Mouse (Mus musculus) B cell, adult 2 months (primary cell): ENCODE results near the gene Cactin.

ENCODE experiments used
- DNase-seq, 2 experiments: peaks; one replicate each; pipeline ENCODE4 v3.0.0; 2022

Cactin gene

GRCm38 (mm10) chr10:81298369-81299100 lies 22.4 kb upstream of the Cactin start:
- peak; percentile 79 to 83 for DNase-seq

GRCm38 (mm10) chr10:81299585-81300351 lies 21.1 kb upstream of the Cactin start:
- DNase-seq, result no peak

- DNase-seq, result no peak
Measured at GRCm38 (mm10) chr10:81300352-81300907, 20.5 kb upstream of the Cactin start.

GRCm38 (mm10) chr10:81301321-81301720 lies 19.6 kb upstream of the Cactin start:
- DNase-seq, result peak; percentile 50 to 55

- no peak for DNase-seq
Measured at GRCm38 (mm10) chr10:81302288-81302687, 18.6 kb upstream of the Cactin start.

- no peak for DNase-seq
Measured at GRCm38 (mm10) chr10:81302781-81303218, 18.1 kb upstream of the Cactin start.

- DNase-seq, result no peak
Measured at GRCm38 (mm10) chr10:81303258-81303657, 17.6 kb upstream of the Cactin start.

- peak; percentile 69 to 73 for DNase-seq
Measured at GRCm38 (mm10) chr10:81303761-81304160, 17.1 kb upstream of the Cactin start.

GRCm38 (mm10) chr10:81304597-81305238 lies 16.2 kb upstream of the Cactin start:
- DNase-seq, result peak; percentile 86

GRCm38 (mm10) chr10:81305663-81306062 lies 15.2 kb upstream of the Cactin start:
- DNase-seq, result no peak

- DNase-seq, result no peak
Measured at GRCm38 (mm10) chr10:81306173-81306668, 14.7 kb upstream of the Cactin start.

- no peak for DNase-seq
Measured at GRCm38 (mm10) chr10:81306837-81307682, 13.8 kb upstream of the Cactin start.

GRCm38 (mm10) chr10:81309571-81309970 lies 11.3 kb upstream of the Cactin start:
- no peak for DNase-seq

- DNase-seq, result no peak
Measured at GRCm38 (mm10) chr10:81313581-81313980, 7.3 kb upstream of the Cactin start.

- no peak for DNase-seq
Measured at GRCm38 (mm10) chr10:81314201-81314600, 6.7 kb upstream of the Cactin start.

- no peak for DNase-seq
Measured at GRCm38 (mm10) chr10:81315587-81315986, 5.3 kb upstream of the Cactin start.

GRCm38 (mm10) chr10:81316338-81317060 lies 4.4 kb upstream of the Cactin start:
- peak; percentile 54 to 57 for DNase-seq

GRCm38 (mm10) chr10:81317273-81317672 lies 3.6 kb upstream of the Cactin start:
- no peak for DNase-seq

GRCm38 (mm10) chr10:81318589-81319329 lies 2.1 kb upstream of the Cactin start:
- no peak for DNase-seq

- peak; percentile 46 to 53 for DNase-seq
Measured at GRCm38 (mm10) chr10:81319330-81319699, 1.6 kb upstream of the Cactin start.
